Mouse (Mus musculus) embryonic fibroblast, embryonic 13.5 days (primary cell): Measurements from ENCODE around the gene Ttc8.

Experiments used
- CTCF ChIP-seq: IDR thresholded peaks from 2 replicates; pipeline ENCODE4 v1.5.1; 2011; ENCODE audit warnings: mild to moderate bottlenecking, control low read depth, low read length, moderate library complexity, borderline replicate concordance; ENCODE audit not compliant: insufficient read depth
- POLR2A ChIP-seq: IDR thresholded peaks from 2 replicates; pipeline ENCODE4 v1.6.1; 2011; ENCODE audit warnings: low read depth, mild to moderate bottlenecking, control low read depth, low read length, moderate library complexity

DNA sequence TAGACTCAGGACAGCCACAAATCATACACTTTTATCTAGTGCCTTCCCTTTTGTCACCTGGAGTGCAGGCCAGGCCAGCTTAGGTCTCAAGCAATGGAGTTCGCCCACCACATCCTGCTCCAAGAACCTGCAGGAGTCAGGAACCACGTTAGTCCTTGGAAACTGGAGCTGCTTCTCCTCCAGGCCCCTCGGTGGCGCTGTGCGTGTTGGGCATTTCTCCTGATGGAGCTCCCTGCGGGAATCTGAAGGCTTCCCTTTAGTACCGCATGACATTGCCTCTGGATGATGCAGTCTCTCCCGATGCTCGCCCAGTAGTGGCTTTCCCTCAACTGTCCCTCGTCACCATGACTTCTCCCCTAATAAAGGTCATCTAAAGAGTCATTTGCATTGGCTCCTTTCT lies 53.1 kb downstream of the Ttc8 start:
- no peak for TF ChIP-seq CTCF
- TF ChIP-seq POLR2A, result no peak
